Mouse (Mus musculus) cerebellum, adult 11-12 months (tissue): ENCODE data around the gene Vmn1r85.

Experiments used
- DNase-seq: peaks from one replicate; pipeline ENCODE4 v3.0.0; 2022

Gene Vmn1r85

DNA sequence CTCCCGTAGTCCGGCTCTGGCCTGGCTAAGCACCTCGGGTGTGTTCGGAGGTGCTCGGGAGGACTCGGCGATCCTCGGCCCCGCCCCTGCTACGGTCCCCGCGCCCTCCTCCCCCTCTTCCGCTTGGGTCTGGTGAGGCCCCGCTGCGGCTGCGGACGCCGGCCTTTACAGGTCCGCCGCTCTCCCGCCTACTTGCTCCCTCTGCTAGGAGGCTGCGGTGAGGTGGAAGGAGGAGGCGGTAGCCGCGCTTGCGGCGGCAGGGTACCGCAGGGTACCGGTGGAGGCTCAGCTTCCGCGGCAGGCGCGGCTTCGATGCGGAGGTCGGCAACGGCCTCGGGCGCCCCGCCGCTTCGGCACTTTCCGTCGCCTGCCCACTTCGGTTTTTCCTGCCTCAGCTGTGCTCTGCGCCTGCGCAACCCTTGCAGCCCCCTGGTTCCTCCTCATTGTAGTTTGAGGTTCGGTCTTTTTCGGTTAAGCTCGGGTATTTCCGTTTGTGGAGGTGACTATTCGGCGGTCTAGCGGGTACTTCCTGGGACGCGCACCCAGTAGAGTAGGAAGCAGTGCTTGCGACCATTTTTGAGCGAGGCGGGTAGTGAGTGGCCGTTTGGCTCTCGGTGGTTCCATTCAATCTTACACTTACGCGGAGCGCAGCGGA is 56.9 kb downstream of the Vmn1r85 start, which contains the start of gene Ube2m:
Gene Ube2m (minus strand): TSS at position 375 of the 655 bp plus-strand sequence.
- peak; percentile 98 for DNase-seq

DNA sequence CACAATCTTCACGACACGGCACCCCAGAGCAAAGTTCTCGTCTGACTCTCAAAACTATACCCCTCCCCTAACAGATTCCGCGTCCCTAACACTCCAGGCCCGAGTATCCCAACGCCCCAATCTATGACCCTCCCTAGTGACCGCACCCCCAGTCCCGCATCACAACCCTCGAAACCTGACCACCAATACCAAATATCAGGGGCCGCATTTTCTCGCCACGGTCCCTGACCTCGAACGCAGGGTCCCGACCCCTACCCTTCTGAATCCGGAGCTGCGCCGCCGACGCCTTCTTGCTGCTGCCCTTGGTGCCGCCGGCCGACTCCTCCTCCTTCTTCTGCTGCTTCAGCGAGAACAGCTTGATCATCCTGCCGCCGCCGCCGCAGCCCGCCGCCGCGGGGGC is 57.6 kb downstream of the Vmn1r85 start:
- DNase-seq = peak; percentile 76

DNA sequence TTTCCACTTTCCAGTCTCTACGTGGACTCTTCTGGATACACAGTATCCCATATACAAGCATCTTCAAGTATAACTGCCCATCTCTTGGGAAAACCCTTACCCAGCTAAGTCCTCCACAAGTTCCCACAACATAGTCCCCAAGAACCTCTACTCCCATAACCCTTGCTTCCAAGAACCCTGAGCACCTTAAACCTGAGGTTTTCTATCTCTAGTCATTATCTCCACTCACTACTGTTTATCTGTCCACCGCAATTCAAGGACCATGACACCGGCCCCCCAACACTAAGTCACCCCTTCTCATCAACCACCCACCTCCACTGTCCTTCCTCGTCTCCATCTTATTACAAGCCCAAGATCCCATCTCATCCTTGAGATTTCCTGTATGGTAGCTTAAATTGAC is 58.2 kb downstream of the Vmn1r85 start:
- DNase-seq = no peak

DNA sequence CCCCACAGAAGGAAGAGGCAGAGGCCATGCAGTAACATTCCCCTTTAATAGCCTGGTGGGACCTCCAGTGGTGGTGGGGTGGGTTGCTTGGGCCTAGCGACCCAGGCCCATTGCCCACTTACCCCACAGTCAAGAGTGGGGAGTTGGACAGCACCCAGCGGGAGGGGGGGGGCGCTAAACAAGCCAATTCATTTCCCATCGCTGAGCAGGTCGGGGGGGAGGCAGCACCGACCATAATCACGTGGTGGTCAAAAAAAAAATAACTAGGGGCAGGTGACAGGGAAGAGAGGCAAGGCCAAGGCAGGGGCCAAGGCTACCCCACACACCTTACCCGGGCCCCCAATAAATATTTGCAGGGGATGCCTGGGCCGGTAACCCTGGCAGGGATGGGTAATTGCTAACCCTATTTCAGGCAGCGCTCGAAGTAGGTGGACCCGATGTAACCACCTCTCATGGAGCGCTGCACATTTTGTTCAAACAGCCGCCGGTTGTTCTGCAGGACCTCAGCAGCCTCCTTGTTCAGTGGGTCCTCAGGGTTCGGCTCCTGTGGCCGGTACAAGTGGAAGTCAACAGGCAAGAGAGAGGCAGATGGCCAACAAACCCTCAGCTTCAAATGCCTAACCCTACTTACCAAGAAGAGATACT is 59.6 kb downstream of the Vmn1r85 start:
- DNase-seq = peak; percentile 77

DNA sequence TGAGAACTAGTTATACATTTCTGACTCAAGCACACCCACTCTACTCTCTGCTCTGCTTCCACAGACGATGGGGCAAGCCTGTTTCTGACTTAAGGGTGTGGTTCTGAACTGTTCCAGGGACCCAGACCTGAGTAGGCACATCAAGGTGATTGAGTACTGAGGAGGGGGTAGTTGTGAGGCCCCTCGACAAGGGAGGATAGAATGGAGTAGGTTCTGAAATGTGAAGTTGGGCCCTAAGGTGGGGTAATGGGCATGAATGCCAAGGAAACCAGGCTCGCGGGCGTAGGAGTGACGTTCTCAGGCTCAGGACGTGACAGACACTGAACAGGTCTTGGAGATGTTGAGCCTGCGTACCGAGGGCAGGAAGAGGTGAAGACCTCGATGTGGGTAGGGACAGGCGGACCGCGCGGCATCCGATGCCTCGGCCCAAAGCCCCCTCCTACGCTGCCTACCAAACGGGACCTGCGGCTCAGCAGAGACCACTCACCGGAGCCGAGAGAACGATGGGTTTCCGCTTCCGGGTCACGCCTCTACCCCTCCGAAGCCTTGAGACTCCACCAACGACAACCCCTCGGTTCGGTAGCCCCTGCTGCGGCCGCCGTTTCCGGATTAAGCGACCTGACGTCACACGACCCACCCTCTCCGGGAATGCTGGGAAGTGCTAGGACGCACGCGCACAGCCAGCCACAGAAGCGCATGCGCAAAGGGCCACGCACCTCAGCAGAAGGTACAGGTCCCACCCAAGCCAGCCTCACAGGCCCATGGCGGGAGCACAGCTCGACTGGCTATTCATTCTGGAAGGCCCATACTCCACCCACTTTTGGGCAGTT is 60.6 kb downstream of the Vmn1r85 start, which contains the start of gene Chmp2a:
Gene Chmp2a (minus strand): TSS at position 660 of the 830 bp plus-strand sequence.
- peak; percentile 98 for DNase-seq

DNA sequence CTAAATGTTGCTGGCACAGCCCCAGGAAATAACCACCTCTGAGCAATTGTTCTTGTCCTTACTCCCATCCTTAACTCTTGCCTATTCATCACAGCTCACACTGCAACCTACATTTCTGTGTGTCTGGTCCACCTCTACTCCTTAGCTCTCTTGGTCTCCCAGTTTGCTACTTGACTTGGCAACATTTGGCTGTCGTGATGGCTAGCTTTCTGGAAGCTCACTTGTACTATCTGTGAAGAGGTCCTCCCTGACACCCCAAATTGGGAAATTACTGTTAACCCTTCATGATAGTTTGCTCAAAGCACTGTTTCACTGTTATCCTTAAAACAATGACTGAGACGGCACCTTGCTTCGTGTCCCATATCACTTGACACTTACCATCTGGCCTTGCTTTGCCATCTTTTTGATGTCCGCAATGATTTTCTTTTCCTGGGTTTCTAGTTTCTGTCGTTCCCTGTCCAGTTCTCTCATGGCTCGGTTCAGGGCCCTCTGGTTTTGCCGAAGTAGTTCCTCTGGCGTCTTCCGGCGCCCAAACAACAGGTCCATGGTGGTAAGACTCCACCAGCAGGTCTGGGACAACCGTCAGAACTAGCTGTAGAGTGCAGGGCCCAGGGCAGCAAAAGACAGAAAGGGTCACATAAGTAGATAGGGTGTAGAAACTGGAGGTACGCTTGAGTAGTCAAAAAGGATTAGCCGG is 61.4 kb downstream of the Vmn1r85 start:
- DNase-seq = peak; percentile 32
